Mouse (Mus musculus): ENCODE results near the gene Cntn4.

The Cntn4 gene

GRCm38 (mm10) chr6:106621188-106621749, 943.8 kb downstream of the Cntn4 start:
- DNase-seq (ENCODE audit: extremely low read depth, low read depth, low spot score): no peak

DNA sequence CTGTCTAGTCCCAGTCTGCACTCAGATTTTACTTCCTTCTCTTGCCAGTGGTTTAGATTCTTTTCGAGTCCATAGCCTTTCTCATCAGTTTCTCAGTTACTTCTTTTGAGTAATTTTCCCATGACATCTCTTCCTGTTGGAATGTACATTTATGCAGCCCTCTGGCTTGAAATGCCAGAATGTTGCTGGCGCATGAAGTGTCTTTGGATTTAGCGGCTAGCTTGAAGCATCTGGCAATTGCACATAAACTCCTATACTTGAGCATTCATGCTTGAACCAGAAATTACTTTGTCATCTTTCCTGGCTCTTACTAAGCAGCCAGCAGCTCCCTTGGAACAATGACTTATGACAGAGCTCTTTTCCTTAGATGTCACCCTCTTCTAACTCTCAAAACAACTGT, 965.6 kb downstream of the Cntn4 start:
- DNase-seq (ENCODE audit: extremely low read depth, low read depth, low spot score): no peak

- DNase-seq (ENCODE audit: extremely low read depth, low read depth, low spot score): no peak
Observed at GRCm38 (mm10) chr6:106645496-106646211, 968.2 kb downstream of the Cntn4 start.

- no peak for DNase-seq (ENCODE audit: extremely low read depth, low read depth, low spot score)
Observed at GRCm38 (mm10) chr6:106646945-106647344, 969.5 kb downstream of the Cntn4 start.

DNA sequence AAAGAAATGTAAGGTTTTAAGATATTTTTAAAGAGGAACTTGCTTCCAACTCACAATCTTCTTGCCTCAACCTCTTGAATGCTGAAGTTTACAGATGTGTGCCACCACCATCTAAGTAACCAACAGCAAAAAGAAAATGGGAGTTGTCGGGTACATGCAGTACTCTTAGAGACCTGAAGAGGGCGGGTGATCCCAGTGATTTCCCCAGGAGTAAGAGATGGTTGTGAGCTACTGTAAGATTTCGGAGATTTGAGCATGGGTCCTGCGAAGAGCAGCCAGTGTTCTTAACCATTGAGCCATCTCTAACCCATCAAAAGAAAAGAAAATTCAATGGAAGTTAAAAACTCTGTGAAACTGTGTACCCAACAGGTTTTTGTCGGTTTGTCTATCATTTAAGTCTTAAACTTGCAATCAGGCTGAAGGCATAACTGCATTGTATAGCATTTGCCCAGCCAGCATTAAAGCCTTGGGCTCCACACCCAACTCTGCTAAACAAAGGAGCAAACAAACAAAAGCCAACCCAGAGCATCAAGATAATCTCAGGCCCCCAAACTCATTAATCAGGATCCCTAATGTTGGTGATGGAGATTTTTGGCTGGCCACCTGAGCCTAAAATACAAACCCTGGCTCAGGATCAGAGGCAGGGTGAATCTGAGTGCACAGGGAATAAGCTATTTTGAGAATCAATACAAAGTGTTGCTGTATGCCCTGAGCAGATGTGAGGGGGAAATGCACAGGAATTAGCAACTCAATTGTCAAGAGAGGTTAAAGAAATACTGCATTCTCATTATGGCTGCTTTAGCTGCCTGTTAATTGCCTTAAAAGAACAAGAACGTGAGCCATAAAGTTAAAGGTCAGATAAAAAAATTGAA, 986.6 kb downstream of the Cntn4 start:
- DNase-seq (ENCODE audit: extremely low read depth, low read depth, low spot score): no peak

- DNase-seq (ENCODE audit: extremely low read depth, low read depth, low spot score): no peak
Observed at GRCm38 (mm10) chr6:106675581-106675980, 998.1 kb downstream of the Cntn4 start.

GRCm38 (mm10) chr6:106701931-106702330, 1024.5 kb downstream of the Cntn4 start:
- no peak for DNase-seq (ENCODE audit: extremely low read depth, low read depth, low spot score)

- no peak for DNase-seq (ENCODE audit: extremely low read depth, low read depth, low spot score)
Observed at GRCm38 (mm10) chr6:106705506-106706035, 1028.1 kb downstream of the Cntn4 start.

DNA sequence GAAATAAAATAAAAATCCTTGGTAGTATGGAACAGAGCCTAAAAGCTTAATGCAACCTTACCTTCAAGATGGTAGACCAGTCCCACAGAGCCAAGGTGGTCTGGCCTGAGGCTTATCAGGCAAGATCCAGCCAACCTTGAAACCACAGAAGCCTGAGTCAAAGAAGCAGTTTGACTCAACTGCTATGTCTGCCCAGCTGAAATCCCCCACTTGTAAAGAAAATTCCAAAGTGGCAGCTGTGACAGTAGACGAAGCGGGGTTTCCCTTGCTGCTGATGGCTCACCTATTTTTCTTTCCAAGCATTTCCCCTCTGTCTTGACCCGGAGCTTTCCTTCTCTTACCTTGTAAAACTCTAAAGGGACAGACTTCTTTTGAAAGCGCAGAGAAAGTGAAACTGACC, 1048.2 kb downstream of the Cntn4 start:
- no peak for DNase-seq (ENCODE audit: extremely low read depth, low read depth, low spot score)

GRCm38 (mm10) chr6:106726078-106726477, 1048.6 kb downstream of the Cntn4 start:
- no peak for DNase-seq (ENCODE audit: extremely low read depth, low read depth, low spot score)

- no peak for DNase-seq (ENCODE audit: extremely low read depth, low read depth, low spot score)
Observed at GRCm38 (mm10) chr6:106727703-106728102, 1050.2 kb downstream of the Cntn4 start.

DNA sequence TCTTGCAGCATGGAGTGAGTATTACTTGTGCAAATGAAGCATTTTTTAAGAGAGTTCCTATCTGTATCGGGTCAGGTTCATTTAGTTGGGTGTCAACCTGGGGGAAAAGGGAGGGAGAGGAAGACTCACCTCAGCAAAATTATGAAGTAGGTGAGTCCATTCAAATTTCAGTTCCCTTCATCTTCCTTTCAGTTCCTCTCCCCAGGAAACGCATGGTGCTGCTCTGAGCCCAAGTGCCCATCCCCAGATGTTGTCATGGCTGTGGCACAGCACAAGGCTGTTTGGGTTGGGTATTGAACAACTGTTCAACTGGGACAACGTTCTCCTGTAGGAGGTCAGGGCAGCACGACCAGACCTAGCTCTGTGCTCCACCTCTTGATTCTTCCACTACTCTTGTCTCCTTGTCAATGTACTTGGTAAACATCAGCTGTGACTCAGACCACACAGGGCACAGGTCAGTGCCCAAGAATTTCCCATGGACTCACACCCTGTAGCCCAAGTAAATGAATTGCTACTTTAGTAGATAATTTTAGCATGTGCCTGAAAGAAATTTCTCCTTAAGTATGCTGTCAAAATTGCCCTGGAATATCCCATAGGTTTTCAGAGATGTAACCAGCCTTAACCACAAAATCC, 1052.3 kb downstream of the Cntn4 start:
- no peak for DNase-seq (ENCODE audit: extremely low read depth, low read depth, low spot score)

DNA sequence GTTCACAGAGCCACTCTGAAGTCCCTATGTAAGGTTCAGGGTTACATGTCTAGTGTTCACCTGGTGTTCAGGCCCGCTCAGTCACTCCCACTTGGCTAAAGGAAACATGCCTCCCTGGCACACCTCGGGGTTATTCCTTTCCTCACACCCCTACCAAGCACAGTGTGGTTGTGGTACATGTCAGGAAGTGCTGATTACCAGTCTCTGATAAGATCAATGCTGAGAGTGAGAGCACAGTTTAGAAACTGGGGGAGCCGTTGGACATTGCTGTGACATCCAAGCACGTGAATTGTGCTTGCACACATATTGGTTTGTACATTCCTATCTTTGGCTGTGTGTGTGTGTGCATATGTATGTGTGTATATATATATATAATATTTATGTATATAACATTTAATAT, 1055.1 kb downstream of the Cntn4 start:
- no peak for DNase-seq (ENCODE audit: extremely low read depth, low read depth, low spot score)

GRCm38 (mm10) chr6:106738229-106738628, 1060.8 kb downstream of the Cntn4 start:
- DNase-seq (ENCODE audit: extremely low read depth, low read depth, low spot score): no peak

DNA sequence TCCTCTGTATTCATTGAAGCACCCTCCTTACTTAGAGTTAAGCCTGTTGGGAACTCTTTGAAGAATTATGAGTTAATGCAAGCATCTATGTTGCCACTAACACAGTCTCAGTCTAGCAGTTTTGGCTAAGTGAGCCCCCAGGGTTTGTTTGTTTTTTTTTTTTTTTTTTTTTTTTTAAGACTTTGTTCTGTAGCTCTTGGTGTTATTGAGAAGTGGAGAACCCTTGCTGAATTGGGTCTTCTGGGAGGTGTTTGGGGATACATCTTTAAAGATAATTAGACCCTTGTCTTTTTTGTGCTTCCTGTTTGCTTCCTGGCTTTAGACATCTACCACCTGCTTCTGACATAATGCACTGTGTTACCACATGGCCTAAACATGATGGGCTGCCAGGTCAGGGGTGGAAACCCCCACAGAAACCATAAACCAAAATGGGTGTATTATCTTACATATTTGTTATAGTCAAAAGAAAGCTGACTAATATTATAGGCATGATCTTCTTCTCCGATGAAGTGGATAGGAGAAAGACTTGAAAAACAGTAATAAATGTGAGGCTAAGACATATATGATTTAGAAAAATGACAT, 1062.9 kb downstream of the Cntn4 start:
- DNase-seq (ENCODE audit: extremely low read depth, low read depth, low spot score): no peak

DNA sequence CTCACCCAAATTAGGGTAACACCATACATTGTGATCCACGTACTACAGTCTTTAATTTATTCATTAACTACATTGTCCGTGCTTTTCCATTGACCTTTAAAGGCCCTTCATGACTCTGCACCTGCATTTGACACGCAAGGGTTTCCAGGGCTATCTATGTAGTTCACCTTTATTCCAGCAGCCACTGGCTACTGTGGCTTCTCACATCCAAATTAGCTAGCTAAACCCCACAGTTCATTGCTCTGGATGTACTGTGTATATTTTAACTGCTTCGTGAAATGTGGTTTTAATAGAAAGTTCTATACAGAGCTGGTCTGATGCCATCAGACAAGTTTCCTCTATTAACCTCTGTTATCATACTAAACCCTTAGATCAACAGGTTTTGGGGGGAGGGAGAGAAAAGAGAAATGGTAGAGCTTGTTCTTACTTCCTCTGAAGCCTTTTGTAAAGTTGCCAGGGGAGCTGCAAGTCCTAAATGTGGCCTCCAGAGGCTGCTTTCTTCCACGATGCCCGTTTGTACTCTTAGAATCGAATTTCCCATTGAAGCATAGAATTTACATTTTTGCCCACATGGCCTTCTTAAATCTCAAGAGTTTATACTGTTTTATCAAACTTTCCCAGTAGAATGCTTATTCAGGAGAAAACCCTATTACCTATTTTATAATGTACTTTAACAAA, 1066.2 kb downstream of the Cntn4 start:
- no peak for DNase-seq (ENCODE audit: extremely low read depth, low read depth, low spot score)

- no peak for DNase-seq (ENCODE audit: extremely low read depth, low read depth, low spot score)
Observed at GRCm38 (mm10) chr6:106745673-106746394, 1068.4 kb downstream of the Cntn4 start.

GRCm38 (mm10) chr6:106747251-106747650, 1069.8 kb downstream of the Cntn4 start:
- no peak for DNase-seq (ENCODE audit: extremely low read depth, low read depth, low spot score)

GRCm38 (mm10) chr6:106747804-106748203, 1070.3 kb downstream of the Cntn4 start:
- no peak for DNase-seq (ENCODE audit: extremely low read depth, low read depth, low spot score)
